Mouse (Mus musculus) cortical plate, adult 2 months (tissue): ENCODE results near the gene Mis18a.

Source experiments
- CTCF ChIP-seq: fragments of 200-500 bp; IDR thresholded peaks from 2 replicates; pipeline ENCODE4 v1.5.1; 2011; ENCODE audit warnings: mild to moderate bottlenecking, control low read depth, low read length; ENCODE audit not compliant: insufficient read depth; ENCODE audit errors: extremely low read depth
- POLR2A ChIP-seq: fragments of 200-500 bp; IDR thresholded peaks from 2 replicates; pipeline ENCODE4 v1.6.1; 2011; ENCODE audit warnings: mild to moderate bottlenecking, low read length, control low read depth; ENCODE audit not compliant: insufficient read depth; ENCODE audit errors: extremely low read depth

GRCm38 (mm10) chr16:90704161-90704825 lies 22.9 kb downstream of the Mis18a start:
- TF ChIP-seq CTCF (no peak), POLR2A (no peak)
